Mouse (Mus musculus) right cerebral cortex, postnatal 36 days (tissue): ENCODE results near the gene Vamp8.

Experiments used
- DNase-seq, 2 experiments: peaks; one replicate each; pipeline ENCODE4 v3.0.0; 2022; ENCODE audit warnings: low spot score in 2 of 2, mixed read lengths in 1 of 2

The Vamp8 gene

GRCm38 (mm10) chr6:72354025-72354424 lies 36.5 kb downstream of the Vamp8 start:
- DNase-seq = no peak

- DNase-seq = no peak
Observed at GRCm38 (mm10) chr6:72352636-72353405, 37.7 kb downstream of the Vamp8 start.

- no peak for DNase-seq
Observed at GRCm38 (mm10) chr6:72350214-72350613, 40.3 kb downstream of the Vamp8 start.

- no peak for DNase-seq
Observed at GRCm38 (mm10) chr6:72348411-72348810, 42.1 kb downstream of the Vamp8 start.

- DNase-seq = peak; percentile 66 to 69
Observed at GRCm38 (mm10) chr6:72347166-72347941, 43.1 kb downstream of the Vamp8 start, which contains the start of gene 0610030E20Rik. Gene 0610030E20Rik (plus strand): TSS chr6:72347317.

GRCm38 (mm10) chr6:72346261-72346660 lies 44.2 kb downstream of the Vamp8 start:
- DNase-seq = no peak

GRCm38 (mm10) chr6:72345633-72346032 lies 44.9 kb downstream of the Vamp8 start:
- no peak for DNase-seq

GRCm38 (mm10) chr6:72345074-72345567 lies 45.4 kb downstream of the Vamp8 start, which contains the start of gene Usp39:
Gene Usp39 (minus strand): TSS chr6:72345184.
- DNase-seq = peak; percentile 93 to 95

- DNase-seq = no peak
Observed at GRCm38 (mm10) chr6:72344396-72345073, 46.0 kb downstream of the Vamp8 start.

- no peak for DNase-seq
Observed at GRCm38 (mm10) chr6:72340481-72340880, 50.0 kb downstream of the Vamp8 start.
